Mouse (Mus musculus) small intestine, adult 2 months (tissue): Measurements from ENCODE around the gene Inpp5a.

ENCODE experiments used
- CTCF ChIP-seq: fragments of 200-500 bp; IDR thresholded peaks from 2 replicates; pipeline ENCODE4 v1.5.1; 2012; ENCODE audit warnings: low read depth, mild to moderate bottlenecking, control low read depth, inconsistent platforms, low read length, moderate library complexity, mixed read lengths; ENCODE audit not compliant: insufficient replicate concordance, insufficient read length; ENCODE audit errors: extremely low read depth
- POLR2A ChIP-seq: fragments of 200-500 bp; IDR thresholded peaks from 2 replicates; pipeline ENCODE4 v1.6.1; 2012; ENCODE audit warnings: low read depth, mild to moderate bottlenecking, control low read depth, inconsistent platforms, low read length, moderate library complexity

DNA sequence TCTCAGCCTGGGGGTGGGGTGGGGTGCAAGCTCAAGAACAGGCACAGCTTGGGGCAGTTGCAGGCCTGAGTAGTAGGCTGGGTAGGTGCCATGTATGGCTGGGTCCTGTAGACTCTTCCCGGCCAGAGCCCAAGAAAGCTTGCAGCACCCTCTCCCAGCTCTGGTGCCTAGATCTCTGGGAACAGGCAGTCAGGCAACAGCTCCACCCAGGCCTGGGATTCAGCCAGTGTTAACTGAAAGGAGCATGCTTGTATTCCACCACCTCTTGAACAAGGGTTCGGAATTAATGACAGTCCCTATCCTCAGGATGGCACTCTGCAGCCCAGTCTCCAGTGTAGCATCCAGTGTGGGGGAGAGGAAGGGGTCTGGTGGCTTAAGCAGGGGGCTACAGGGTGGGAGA, 20.7 kb upstream of the Inpp5a start:
- TF ChIP-seq POLR2A (no peak), CTCF (no peak)
